Mouse (Mus musculus): ENCODE results near the gene Nmb. TPM values are rescaled to one million over a fixed set of nuclear protein-coding genes. Genes with fewer than 3 reads are reported as not detected.

The Nmb gene
- polyA plus RNA-seq, 2 experiments, result 1.3 to 1.9 TPM

GRCm38 (mm10) chr7:80853218-80853617, 51.7 kb downstream of the Nmb start:
- 82% methylated on average over 3 of the region's 3 CpGs for WGBS (ENCODE audit: insufficient replicate concordance)
- H3K4me1 ChIP-seq (replicated peaks; ENCODE audit: control insufficient read depth in 2 of 2, insufficient read depth in 2 of 2, low read length in 1 of 2), result no peaks in the 10 kb centered on the region; a peak in 1 of 4 replicates
- no peak overlapping the region for H3K4me3 ChIP-seq (ENCODE audit: insufficient read depth in 1 of 2, low read depth in 2 of 2, low read length in 2 of 2)
- H3K9ac ChIP-seq (replicated peaks), result no peak overlapping the region
- no peaks in the 10 kb centered on the region for H3K9me3 ChIP-seq (ENCODE audit: control insufficient read depth, low read length)
- no peak overlapping the region for H3K27ac ChIP-seq
- TF ChIP-seq EP300 (IDR thresholded peaks at IDR 0.05; ENCODE audit: low read depth) (no peak), CTCF (IDR thresholded peaks at IDR 0.05; ENCODE audit: low read depth) (peak; percentile 20; the same call in 1 of the 2 replicates)
- H3K27me3 ChIP-seq (ENCODE audit: control insufficient read depth, insufficient read depth, low read length), result no peaks in the 10 kb centered on the region
- ATAC-seq (ENCODE audit: insufficient read depth), result no peak
- no peak overlapping the region for H3K4me2 ChIP-seq (ENCODE audit: low read depth)
- no peak for DNase-seq (ENCODE audit: low read depth in 3 of 3, low spot score in 3 of 3)
- no peaks in the 10 kb centered on the region for H3K36me3 ChIP-seq (replicated peaks; ENCODE audit: control insufficient read depth, insufficient read depth, low read depth)

Other genes with a start within 250 kb of the Nmb start
- gene Crtc3, start 216.2 kb downstream of the Nmb start, polyA plus RNA-seq (2012; rRNA removed), result 1.7 and 1.9 TPM in 2 replicates
- gene Crtc3, start 216.2 kb downstream of the Nmb start, polyA plus RNA-seq (2014; fragmentation: Nextera tagmentation; extraction: Ambion mirVana), result 2.4 and 4.2 TPM in 2 replicates
- gene Iqgap1, start 79.1 kb downstream of the Nmb start, polyA plus RNA-seq (2012; rRNA removed), result 4.6 and 5.5 TPM in 2 replicates
- gene Iqgap1, start 79.1 kb downstream of the Nmb start, polyA plus RNA-seq (2014; fragmentation: Nextera tagmentation; extraction: Ambion mirVana), result 11.2 and 11.6 TPM in 2 replicates
- 1.2 and 1.3 TPM in 2 replicates for gene Zscan2, start 44.2 kb downstream of the Nmb start, polyA plus RNA-seq (2012; rRNA removed)
- 0.08 and 0.13 TPM in 2 replicates for gene Zscan2, start 44.2 kb downstream of the Nmb start, polyA plus RNA-seq (2014; fragmentation: Nextera tagmentation; extraction: Ambion mirVana)
- 8.8 and 10.7 TPM in 2 replicates for gene Wdr73, start 3.8 kb downstream of the Nmb start, polyA plus RNA-seq (2012; rRNA removed)
- 11.8 and 13.5 TPM in 2 replicates for gene Wdr73, start 3.8 kb downstream of the Nmb start, polyA plus RNA-seq (2014; fragmentation: Nextera tagmentation; extraction: Ambion mirVana)
- gene Sec11a, start 42.7 kb upstream of the Nmb start, polyA plus RNA-seq (2012; rRNA removed), result 50.0 and 51.0 TPM in 2 replicates
- 89.0 and 90.4 TPM in 2 replicates for gene Sec11a, start 42.7 kb upstream of the Nmb start, polyA plus RNA-seq (2014; fragmentation: Nextera tagmentation; extraction: Ambion mirVana)
- 8.3 and 11.3 TPM in 2 replicates for gene Zfp592, start 88.6 kb upstream of the Nmb start, polyA plus RNA-seq (2012; rRNA removed)
- 6.4 and 6.6 TPM in 2 replicates for gene Zfp592, start 88.6 kb upstream of the Nmb start, polyA plus RNA-seq (2014; fragmentation: Nextera tagmentation; extraction: Ambion mirVana)
- gene Alpk3, start 152.5 kb upstream of the Nmb start, polyA plus RNA-seq (2012; rRNA removed), result 0.03 and 0.04 TPM in 2 replicates
- gene Alpk3, start 152.5 kb upstream of the Nmb start, polyA plus RNA-seq (2014; fragmentation: Nextera tagmentation; extraction: Ambion mirVana), result 0.03 and 0.08 TPM in 2 replicates
- gene Slc28a1, start 209.7 kb upstream of the Nmb start, polyA plus RNA-seq (2012; rRNA removed), result 0.54 and 0.64 TPM in 2 replicates
- gene Slc28a1, start 209.7 kb upstream of the Nmb start, polyA plus RNA-seq (2014; fragmentation: Nextera tagmentation; extraction: Ambion mirVana), result 0.50 and 0.58 TPM in 2 replicates